9 mouse cellular contexts compared by ENCODE assay signal in genomic region chr7:88097715-88098114, GRCm38 (mm10).
A peak's percentile ranks its signal among the peaks of the same experiment; 100 is the strongest.
DNase-seq lines count a peak whose midpoint lies in the region; ATAC-seq and TF ChIP-seq lines count a peak whose summit lies in the region.
"Had no signal": no experiment of that assay in that cellular context is flagged by ENCODE, and none has a peak within 500 bp of the region (broad histone marks: within the 10 kb centered on the region; RNA-seq: fewer than 3 reads in every experiment).

No protein-coding gene starts in this region.

- TF ChIP-seq CTCF in spleen, adult 2 months (IDR thresholded peaks at IDR 0.05; ENCODE audit: extremely low read depth, insufficient read depth, insufficient read length, insufficient replicate concordance), result peak; percentile 68; the same call in 1 of the 2 replicates

- H3K9me3 ChIP-seq in forebrain, embryonic 15.5 days, result no peaks in the 10 kb centered on the region
- no peaks in the 10 kb centered on the region for H3K9me3 ChIP-seq in hindbrain, embryonic 16.5 days (ENCODE audit: control insufficient read depth, low read length)
- H3K9me3 ChIP-seq in midbrain, embryonic 12.5 days, result no peaks in the 10 kb centered on the region
- H3K9me3 ChIP-seq: limb, embryonic 15.5 days had no signal

- H3K4me2 ChIP-seq in forebrain, embryonic 15.5 days (replicated peaks), result no peak overlapping the region
- H3K4me2 ChIP-seq in hindbrain, embryonic 16.5 days (ENCODE audit: low read length), result no peak overlapping the region
- no peak overlapping the region for H3K4me2 ChIP-seq in midbrain, embryonic 12.5 days (replicated peaks)
- H3K4me2 ChIP-seq: limb, embryonic 15.5 days had no signal

- H3K9ac ChIP-seq in forebrain, embryonic 15.5 days (replicated peaks), result no peak overlapping the region
- no peak overlapping the region for H3K9ac ChIP-seq in hindbrain, embryonic 16.5 days (ENCODE audit: low read depth, low read length)
- H3K9ac ChIP-seq in midbrain, embryonic 12.5 days (replicated peaks), result no peak overlapping the region
- H3K9ac ChIP-seq: limb, embryonic 15.5 days had no signal

- WGBS in forebrain, embryonic 15.5 days, result 10% methylated on average over 1 of the region's 1 CpGs
- whole genome bisulfite sequencing in hindbrain, embryonic 16.5 days, result 20% methylated on average over 1 of the region's 1 CpGs
- 11% methylated on average over 1 of the region's 1 CpGs for WGBS in midbrain, embryonic 12.5 days
- WGBS in spleen, adult 2 months, result 0% methylated on average over 1 of the region's 1 CpGs

- no peak for TF ChIP-seq POLR2A in spleen, adult 2 months (IDR thresholded peaks at IDR 0.05; ENCODE audit: low read depth, low read length)

- no peak overlapping the region for H3K27ac ChIP-seq in forebrain, embryonic 15.5 days (replicated peaks)
- H3K27ac ChIP-seq in hindbrain, embryonic 16.5 days (ENCODE audit: low read depth, low read length), result no peak overlapping the region
- H3K27ac ChIP-seq in midbrain, embryonic 12.5 days (replicated peaks), result no peak overlapping the region
- no peak overlapping the region for H3K27ac ChIP-seq in spleen, adult 2 months (ENCODE audit: insufficient read depth, low read length)
- H3K27ac ChIP-seq: limb, embryonic 15.5 days had no signal

- DNase-seq in cerebellum, adult 11 months, result peak; percentile 2
- DNase-seq in cerebellum, adult 11-12 months, result no peak
- peak; percentile 59 for DNase-seq in brain, adult 2 months (ENCODE audit: low read depth, low spot score)
- DNase-seq in left cerebral cortex, adult 11 months (ENCODE audit: low spot score), result peak; percentile 41
- DNase-seq in spleen, adult 2 months (ENCODE audit: low read depth in 1 of 2, low spot score in 2 of 2), result peak; percentile 49 to 76

- peak; percentile 85 for ATAC-seq in forebrain, embryonic 15.5 days (replicated peaks)
- ATAC-seq in hindbrain, embryonic 16.5 days, result peak; percentile 65; the same call in 1 of the 2 replicates
- ATAC-seq in midbrain, embryonic 12.5 days (ENCODE audit: low FRiP score, low read depth), result peak; percentile 76

- H3K36me3 ChIP-seq in forebrain, embryonic 15.5 days, result no peaks in the 10 kb centered on the region
- no peaks in the 10 kb centered on the region for H3K36me3 ChIP-seq in hindbrain, embryonic 16.5 days (ENCODE audit: control insufficient read depth, insufficient read depth, low read length)
- no peaks in the 10 kb centered on the region for H3K36me3 ChIP-seq in midbrain, embryonic 12.5 days
- H3K36me3 ChIP-seq in spleen, adult 2 months (ENCODE audit: control insufficient read depth, insufficient read depth, low read length), result no peaks in the 10 kb centered on the region
- H3K36me3 ChIP-seq: limb, embryonic 15.5 days had no signal

- H3K4me1 ChIP-seq in forebrain, embryonic 15.5 days, result no peaks in the 10 kb centered on the region
- no peaks in the 10 kb centered on the region for H3K4me1 ChIP-seq in hindbrain, embryonic 16.5 days (ENCODE audit: control insufficient read depth, insufficient read depth, low read depth, low read length)
- no peaks in the 10 kb centered on the region for H3K4me1 ChIP-seq in midbrain, embryonic 12.5 days
- H3K4me1 ChIP-seq in spleen, adult 2 months (ENCODE audit: control insufficient read depth, insufficient read depth, insufficient read length), result no peaks in the 10 kb centered on the region
- H3K4me1 ChIP-seq: limb, embryonic 15.5 days had no signal

- no peaks in the 10 kb centered on the region for H3K27me3 ChIP-seq in forebrain, embryonic 15.5 days
- H3K27me3 ChIP-seq in hindbrain, embryonic 16.5 days (replicated peaks; ENCODE audit: control insufficient read depth, insufficient read depth, low read length), result no peaks in the 10 kb centered on the region
- no peaks in the 10 kb centered on the region for H3K27me3 ChIP-seq in midbrain, embryonic 12.5 days
- no peaks in the 10 kb centered on the region for H3K27me3 ChIP-seq in spleen, adult 2 months (ENCODE audit: control insufficient read depth, insufficient read depth, low read length)
- H3K27me3 ChIP-seq: limb, embryonic 15.5 days had no signal

- no peak overlapping the region for H3K4me3 ChIP-seq in forebrain, embryonic 15.5 days
- no peak overlapping the region for H3K4me3 ChIP-seq in hindbrain, embryonic 16.5 days (ENCODE audit: low read length)
- H3K4me3 ChIP-seq in midbrain, embryonic 12.5 days, result no peak overlapping the region
- no peak overlapping the region for H3K4me3 ChIP-seq in spleen, adult 2 months (ENCODE audit: extremely low read depth, insufficient read depth, insufficient read length)
- H3K4me3 ChIP-seq: limb, embryonic 15.5 days had no signal
